Mouse (Mus musculus) stomach, embryonic 16.5 days (tissue): ENCODE data around the gene Nbea. TPM values are rescaled to one million over a fixed set of nuclear protein-coding genes. Genes with fewer than 3 reads are reported as not detected.

ENCODE experiments used
- ATAC-seq: fragments of 200-750 bp; cut with Nextera tagmentation; 2 replicates; pipeline ENCODE4 v1.8.0; 2017; ENCODE audit warnings: moderate number of reproducible peaks, moderate TSS enrichment; ENCODE audit not compliant: insufficient read depth, low FRiP score
- H3K27ac ChIP-seq: fragments of 300-500 bp; sonication (generic); 2 replicates; pipeline ENCODE4 v1.5.1; 2014; ENCODE audit warnings: low read length
- H3K27me3 ChIP-seq: fragments of 300-500 bp; sonication (generic); 2 replicates; pipeline ENCODE4 v1.6.1; 2014; ENCODE audit warnings: low read length, control low read depth, mixed read lengths; ENCODE audit not compliant: control insufficient read depth, insufficient read depth
- H3K36me3 ChIP-seq: fragments of 300-500 bp; sonication (generic); 2 replicates; pipeline ENCODE4 v1.6.1; 2014; ENCODE audit warnings: low read length; ENCODE audit not compliant: control insufficient read depth, insufficient read depth
- H3K4me1 ChIP-seq: fragments of 300-500 bp; sonication (generic); 2 replicates; pipeline ENCODE4 v1.6.1; 2014; ENCODE audit warnings: low read length, control low read depth, mixed read lengths; ENCODE audit not compliant: control insufficient read depth, insufficient read depth
- H3K4me2 ChIP-seq: fragments of 300-500 bp; sonication (generic); 2 replicates; pipeline ENCODE4 v1.6.1; 2014; ENCODE audit warnings: low read depth, low read length, mixed read lengths
- H3K4me3 ChIP-seq: fragments of 300-500 bp; sonication (generic); replicated peaks from 2 replicates; pipeline ENCODE4 v1.5.1; 2014; ENCODE audit warnings: mild to moderate bottlenecking, low read length
- H3K9ac ChIP-seq: fragments of 300-500 bp; sonication (generic); 2 replicates; pipeline ENCODE4 v1.6.1; 2014; ENCODE audit warnings: low read length
- H3K9me3 ChIP-seq: fragments of 300-500 bp; sonication (generic); replicated peaks from 2 replicates; pipeline ENCODE4 v1.6.1; 2016; ENCODE audit warnings: low read length, control low read depth; ENCODE audit not compliant: control insufficient read depth
- WGBS: fragments of 180-500 bp; shearing (Covaris S2); extraction: QIAGEN DNeasy Blood & Tissue Kit; methylation state at CpG from one replicate; pipeline ENCODE4 v1.1.7; 2014; 5-methylcytosine and 5-hydroxymethylcytosine counted together
- polyA plus RNA-seq: library from polyadenylated mRNA; unstranded; fragments of >200 nt; fragmentation: Nextera tagmentation; extraction: Ambion mirVana; gene quantifications from 2 replicates; pipeline ENCODE4 v1.2.1, GENCODE M21; 2015

Gene Nbea
- 8.8 and 10.4 TPM in 2 replicates for polyA plus RNA-seq

GRCm38 (mm10) chr3:56183159-56184133, at the start of gene Nbea:
Gene Nbea, minus strand, starts transcription at chr3:56183701.
- under 1% methylated on average over 122 of the region's 131 CpGs for WGBS

GRCm38 (mm10) chr3:56229283-56229682, 45.8 kb upstream of the Nbea start:
- Histone ChIP-seq H3K27ac (no peak overlapping the region), H3K27me3 (no peaks in the 10 kb centered on the region), H3K4me1 (no peaks in the 10 kb centered on the region), H3K36me3 (no peaks in the 10 kb centered on the region), H3K9ac (no peak overlapping the region), H3K4me3 (no peak overlapping the region), H3K4me2 (no peak overlapping the region), H3K9me3 (no peaks in the 10 kb centered on the region)
- 34% methylated on average over 1 of the region's 1 CpGs for WGBS
- no peak for ATAC-seq

More at GRCm38 (mm10) chr3:56183159-56184133, at the start of gene Nbea:
- Histone ChIP-seq H3K4me3 (peak within 1 kb of the TSS; percentile 95), H3K27me3 (no peaks in the 10 kb centered on the region), H3K27ac (peak within 1 kb of the TSS; percentile 88), H3K4me2 (peak within 1 kb of the TSS; percentile 96), H3K36me3 (no peaks in the 10 kb centered on the region), H3K4me1 (peaks cover 14% of the 10 kb centered on the region), H3K9ac (peak within 1 kb of the TSS; percentile 93), H3K9me3 (no peaks in the 10 kb centered on the region)
- peak; percentile 87 for ATAC-seq

- WGBS: 52% methylated on average over 2 of the region's 2 CpGs
- Histone ChIP-seq H3K36me3 (no peaks in the 10 kb centered on the region), H3K4me3 (no peak overlapping the region), H3K9me3 (no peaks in the 10 kb centered on the region), H3K4me1 (no peaks in the 10 kb centered on the region), H3K27me3 (no peaks in the 10 kb centered on the region), H3K4me2 (no peak overlapping the region), H3K9ac (no peak overlapping the region), H3K27ac (no peak overlapping the region)
- ATAC-seq: no peak
Measured at GRCm38 (mm10) chr3:56215989-56216388, 32.5 kb upstream of the Nbea start.

GRCm38 (mm10) chr3:56203968-56204367, 20.5 kb upstream of the Nbea start:
- 72% methylated on average over 6 of the region's 6 CpGs for WGBS
- Histone ChIP-seq H3K27me3 (no peaks in the 10 kb centered on the region), H3K27ac (no peak overlapping the region), H3K4me3 (no peak overlapping the region), H3K9ac (no peak overlapping the region), H3K36me3 (no peaks in the 10 kb centered on the region), H3K4me2 (no peak overlapping the region), H3K9me3 (no peaks in the 10 kb centered on the region), H3K4me1 (no peaks in the 10 kb centered on the region)
- no peak for ATAC-seq

GRCm38 (mm10) chr3:56188238-56188637, 4.7 kb upstream of the Nbea start:
- ATAC-seq: no peak
- Histone ChIP-seq H3K4me3 (no peak overlapping the region), H3K4me1 (peaks cover 4% of the 10 kb centered on the region), H3K4me2 (no peak overlapping the region), H3K27ac (no peak overlapping the region), H3K9ac (no peak overlapping the region), H3K36me3 (no peaks in the 10 kb centered on the region), H3K9me3 (no peaks in the 10 kb centered on the region), H3K27me3 (no peaks in the 10 kb centered on the region)
- WGBS: 68% methylated on average over 1 of the region's 1 CpGs

GRCm38 (mm10) chr3:56187131-56187779, 3.8 kb upstream of the Nbea start:
- no peak overlapping the region for H3K9ac ChIP-seq
- no peak overlapping the region for H3K4me2 ChIP-seq
- ATAC-seq: no peak
- WGBS: 50% methylated on average over 6 of the region's 6 CpGs
- no peak overlapping the region for H3K27ac ChIP-seq
- H3K27me3 ChIP-seq: no peaks in the 10 kb centered on the region
- peaks cover 5% of the 10 kb centered on the region for H3K4me1 ChIP-seq
- no peaks in the 10 kb centered on the region for H3K9me3 ChIP-seq
- no peaks in the 10 kb centered on the region for H3K36me3 ChIP-seq
- no peak overlapping the region for H3K4me3 ChIP-seq

- H3K9me3 ChIP-seq: no peaks in the 10 kb centered on the region
- H3K4me1 ChIP-seq: peaks cover 14% of the 10 kb centered on the region
- H3K4me2 ChIP-seq: peak overlapping the region; percentile 96
- peak overlapping the region; percentile 95 for H3K4me3 ChIP-seq
- H3K27ac ChIP-seq: peak overlapping the region; percentile 88
- 1% methylated on average over 44 of the region's 61 CpGs for WGBS
- no peaks in the 10 kb centered on the region for H3K36me3 ChIP-seq
- peak overlapping the region; percentile 93 for H3K9ac ChIP-seq
- H3K27me3 ChIP-seq: no peaks in the 10 kb centered on the region
- ATAC-seq: peak; percentile 57
Measured at GRCm38 (mm10) chr3:56182371-56183158, 936 bp downstream of the Nbea start.

- H3K4me2 ChIP-seq: peak overlapping the region; percentile 96
- peak overlapping the region; percentile 95 for H3K4me3 ChIP-seq
- H3K9ac ChIP-seq: peak overlapping the region; percentile 93
- peaks cover 14% of the 10 kb centered on the region for H3K4me1 ChIP-seq
- no peak for ATAC-seq
- peak overlapping the region; percentile 38; the same call in 1 of the 2 replicates for H3K27ac ChIP-seq
- WGBS: 16% methylated on average over 4 of the region's 4 CpGs
- H3K9me3 ChIP-seq: no peaks in the 10 kb centered on the region
- no peaks in the 10 kb centered on the region for H3K27me3 ChIP-seq
- H3K36me3 ChIP-seq: no peaks in the 10 kb centered on the region
Measured at GRCm38 (mm10) chr3:56181991-56182370, 1.5 kb downstream of the Nbea start.
